Mouse (Mus musculus): ENCODE measurements around the gene Acap3. TPM values are rescaled to one million over a fixed set of nuclear protein-coding genes. Genes with fewer than 3 reads are reported as not detected.

Acap3 gene
- polyA plus RNA-seq (2015; fragmentation: Nextera tagmentation; extraction: Ambion mirVana) = 94.8 and 101 TPM in 2 replicates

GRCm38 (mm10) chr4:155891551-155892001 is at the start of gene Acap3, which contains the start of gene Pusl1:
TSS of gene Acap3 (plus strand) at chr4:155891822.
TSS of gene Pusl1 (minus strand) at chr4:155891781.
- Histone ChIP-seq H3K9ac (replicated peaks; ENCODE audit: low read depth, low read length) (peak within 1 kb of the TSS; percentile 97), H3K4me1 (replicated peaks; ENCODE audit: control insufficient read depth, insufficient read depth, low read length) (peaks cover 48% of the 10 kb centered on the region), H3K4me3 (replicated peaks; ENCODE audit: low read length) (peak within 1 kb of the TSS; percentile 98), H3K9me3 (ENCODE audit: control insufficient read depth, low read length) (no peaks in the 10 kb centered on the region), H3K27me3 (replicated peaks; ENCODE audit: control insufficient read depth, insufficient read depth, low read length) (no peaks in the 10 kb centered on the region), H3K27ac (ENCODE audit: low read length) (peak within 1 kb of the TSS; percentile 100), H3K36me3 (ENCODE audit: control insufficient read depth, insufficient read depth) (peaks cover 16% of the 10 kb centered on the region), H3K4me2 (ENCODE audit: low read length) (peak within 1 kb of the TSS; percentile 98)
- ATAC-seq = peak; percentile 84
- under 1% methylated on average over 52 of the region's 52 CpGs for whole genome bisulfite sequencing

GRCm38 (mm10) chr4:155843231-155843630 is 48.4 kb upstream of the Acap3 start:
- WGBS = 90% methylated on average over 5 of the region's 5 CpGs
- Histone ChIP-seq H3K4me3 (replicated peaks; ENCODE audit: low read length) (no peak overlapping the region), H3K4me1 (replicated peaks; ENCODE audit: control insufficient read depth, insufficient read depth, low read length) (peaks cover 22% of the 10 kb centered on the region), H3K9ac (replicated peaks; ENCODE audit: low read depth, low read length) (no peak overlapping the region), H3K4me2 (ENCODE audit: low read length) (no peak overlapping the region), H3K27me3 (replicated peaks; ENCODE audit: control insufficient read depth, insufficient read depth, low read length) (no peaks in the 10 kb centered on the region; the same call in 1 of the 2 replicates), H3K36me3 (ENCODE audit: control insufficient read depth, insufficient read depth) (no peaks in the 10 kb centered on the region), H3K9me3 (ENCODE audit: control insufficient read depth, low read length) (no peaks in the 10 kb centered on the region), H3K27ac (ENCODE audit: low read length) (no peak overlapping the region)
- ATAC-seq = no peak

GRCm38 (mm10) chr4:155846871-155847578 is 44.6 kb upstream of the Acap3 start, which contains the start of gene Dvl1:
TSS of gene Dvl1 (plus strand) at chr4:155847402.
- H3K9ac ChIP-seq (replicated peaks; ENCODE audit: low read depth, low read length) = peak within 1 kb of the TSS; percentile 94
- H3K27me3 ChIP-seq (replicated peaks; ENCODE audit: control insufficient read depth, insufficient read depth, low read length) = no peaks in the 10 kb centered on the region
- H3K27ac ChIP-seq (ENCODE audit: low read length) = peak within 1 kb of the TSS; percentile 72
- WGBS = 2% methylated on average over 45 of the region's 65 CpGs
- H3K4me1 ChIP-seq (replicated peaks; ENCODE audit: control insufficient read depth, insufficient read depth, low read length) = peaks cover 39% of the 10 kb centered on the region
- no peaks in the 10 kb centered on the region for H3K36me3 ChIP-seq (ENCODE audit: control insufficient read depth, insufficient read depth)
- peak within 1 kb of the TSS; percentile 98 for H3K4me2 ChIP-seq (ENCODE audit: low read length)
- peak within 1 kb of the TSS; percentile 68 for H3K4me3 ChIP-seq (replicated peaks; ENCODE audit: low read length)
- H3K9me3 ChIP-seq (ENCODE audit: control insufficient read depth, low read length) = no peaks in the 10 kb centered on the region
- peak; percentile 90 for ATAC-seq

- Histone ChIP-seq H3K9me3 (ENCODE audit: control insufficient read depth, low read length) (no peaks in the 10 kb centered on the region), H3K4me2 (ENCODE audit: low read length) (peak overlapping the region; percentile 98), H3K36me3 (ENCODE audit: control insufficient read depth, insufficient read depth) (no peaks in the 10 kb centered on the region), H3K4me1 (replicated peaks; ENCODE audit: control insufficient read depth, insufficient read depth, low read length) (peaks cover 41% of the 10 kb centered on the region), H3K27ac (ENCODE audit: low read length) (peak overlapping the region; percentile 69), H3K27me3 (replicated peaks; ENCODE audit: control insufficient read depth, insufficient read depth, low read length) (no peaks in the 10 kb centered on the region), H3K4me3 (replicated peaks; ENCODE audit: low read length) (peak overlapping the region; percentile 68), H3K9ac (replicated peaks; ENCODE audit: low read depth, low read length) (peak overlapping the region; percentile 94)
- ATAC-seq = peak; percentile 36
- 1% methylated on average over 61 of the region's 69 CpGs for WGBS
These were observed 43.9 kb upstream of the Acap3 start for GRCm38 (mm10) chr4:155847591-155848352.

- Histone ChIP-seq H3K36me3 (ENCODE audit: control insufficient read depth, insufficient read depth) (no peaks in the 10 kb centered on the region), H3K9ac (replicated peaks; ENCODE audit: low read depth, low read length) (peak overlapping the region; percentile 94), H3K4me1 (replicated peaks; ENCODE audit: control insufficient read depth, insufficient read depth, low read length) (peaks cover 41% of the 10 kb centered on the region), H3K9me3 (ENCODE audit: control insufficient read depth, low read length) (no peaks in the 10 kb centered on the region), H3K4me2 (ENCODE audit: low read length) (peak overlapping the region; percentile 98), H3K27ac (ENCODE audit: low read length) (no peak overlapping the region), H3K27me3 (replicated peaks; ENCODE audit: control insufficient read depth, insufficient read depth, low read length) (no peaks in the 10 kb centered on the region), H3K4me3 (replicated peaks; ENCODE audit: low read length) (peak overlapping the region; percentile 68)
- ATAC-seq = no peak
- 55% methylated on average over 7 of the region's 7 CpGs for WGBS
These were observed 43.1 kb upstream of the Acap3 start for GRCm38 (mm10) chr4:155848434-155849095.

GRCm38 (mm10) chr4:155849391-155849790 is 42.2 kb upstream of the Acap3 start:
- Histone ChIP-seq H3K4me3 (replicated peaks; ENCODE audit: low read length) (no peak overlapping the region), H3K27me3 (replicated peaks; ENCODE audit: control insufficient read depth, insufficient read depth, low read length) (no peaks in the 10 kb centered on the region), H3K9me3 (ENCODE audit: control insufficient read depth, low read length) (no peaks in the 10 kb centered on the region), H3K4me2 (ENCODE audit: low read length) (no peak overlapping the region), H3K36me3 (ENCODE audit: control insufficient read depth, insufficient read depth) (no peaks in the 10 kb centered on the region; the same call in 1 of the 2 replicates), H3K4me1 (replicated peaks; ENCODE audit: control insufficient read depth, insufficient read depth, low read length) (peaks cover 41% of the 10 kb centered on the region), H3K9ac (replicated peaks; ENCODE audit: low read depth, low read length) (no peak overlapping the region), H3K27ac (ENCODE audit: low read length) (no peak overlapping the region)
- WGBS = 88% methylated on average over 2 of the region's 2 CpGs
- ATAC-seq = no peak

- Histone ChIP-seq H3K4me3 (replicated peaks; ENCODE audit: low read length) (no peak overlapping the region), H3K27me3 (replicated peaks; ENCODE audit: control insufficient read depth, insufficient read depth, low read length) (no peaks in the 10 kb centered on the region), H3K36me3 (ENCODE audit: control insufficient read depth, insufficient read depth) (peaks cover 2% of the 10 kb centered on the region), H3K4me2 (ENCODE audit: low read length) (no peak overlapping the region), H3K9ac (replicated peaks; ENCODE audit: low read depth, low read length) (no peak overlapping the region), H3K9me3 (ENCODE audit: control insufficient read depth, low read length) (no peaks in the 10 kb centered on the region), H3K27ac (ENCODE audit: low read length) (no peak overlapping the region), H3K4me1 (replicated peaks; ENCODE audit: control insufficient read depth, insufficient read depth, low read length) (peaks cover 41% of the 10 kb centered on the region)
- WGBS = 84% methylated on average over 3 of the region's 3 CpGs
- no peak for ATAC-seq
These were observed 41.7 kb upstream of the Acap3 start for GRCm38 (mm10) chr4:155849792-155850451.

GRCm38 (mm10) chr4:155851368-155851767 is 40.3 kb upstream of the Acap3 start:
- peaks cover 40% of the 10 kb centered on the region for H3K4me1 ChIP-seq (replicated peaks; ENCODE audit: control insufficient read depth, insufficient read depth, low read length)
- ATAC-seq = no peak
- no peak overlapping the region for H3K27ac ChIP-seq (ENCODE audit: low read length)
- H3K4me3 ChIP-seq (replicated peaks; ENCODE audit: low read length) = no peak overlapping the region
- WGBS = 88% methylated on average over 3 of the region's 3 CpGs
- H3K4me2 ChIP-seq (ENCODE audit: low read length) = no peak overlapping the region
- no peaks in the 10 kb centered on the region for H3K9me3 ChIP-seq (ENCODE audit: control insufficient read depth, low read length)
- no peak overlapping the region for H3K9ac ChIP-seq (replicated peaks; ENCODE audit: low read depth, low read length)
- H3K27me3 ChIP-seq (replicated peaks; ENCODE audit: control insufficient read depth, insufficient read depth, low read length) = no peaks in the 10 kb centered on the region
- H3K36me3 ChIP-seq (ENCODE audit: control insufficient read depth, insufficient read depth) = peaks cover 8% of the 10 kb centered on the region

All from forebrain, embryonic 16.5 days (tissue).